Comparison of ENCODE assay signal across 9 mouse cellular contexts in the genomic region with DNA sequence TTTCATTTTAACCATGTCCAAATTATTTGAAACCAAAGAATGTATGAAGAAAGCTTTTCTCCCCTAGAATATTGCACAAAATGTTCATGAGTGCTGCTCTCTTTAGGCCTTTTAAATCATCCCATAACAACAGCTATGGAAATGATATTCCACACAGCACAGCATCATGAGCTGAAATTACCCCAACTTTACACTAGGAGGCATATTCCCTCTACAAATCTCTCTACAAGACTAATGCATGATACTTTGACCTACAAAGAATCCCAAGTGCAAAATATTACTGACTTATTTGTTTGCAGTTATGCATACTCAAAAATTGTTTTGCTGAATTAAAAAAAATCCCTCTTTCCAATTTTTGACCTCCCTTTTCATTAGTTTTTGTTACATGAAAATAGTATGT.
DNase-seq lines count a peak whose midpoint lies in the region; ATAC-seq lines count a peak whose summit lies in the region.
"Had no signal": no experiment of that assay in that cellular context is flagged by ENCODE, and none has a peak within 500 bp of the region (broad histone marks: within the 10 kb centered on the region; RNA-seq: fewer than 3 reads in every experiment).

No protein-coding gene starts in this region.

- DNase-seq in cerebellum, adult 11-12 months: no peak
- peak; percentile 5 for DNase-seq in kidney, adult 9 months
- no peak for DNase-seq in kidney, postnatal 4 days
- DNase-seq in 3T3-L1 (ENCODE audit: low read depth, low spot score): peak; percentile 65
- peak; percentile 13 to 64 for DNase-seq in cerebellum, postnatal 14 days
- no peak for DNase-seq in testis, postnatal 14 days (ENCODE audit: low spot score)
- DNase-seq in adrenal gland, postnatal 36 days: no peak
- DNase-seq: heart, postnatal 14 days had no signal

- ATAC-seq in cerebellum, adult (ENCODE audit: insufficient number of reproducible peaks, low FRiP score, low TSS enrichment): peak; percentile 81

Comparison
In these comparisons a context has a peak if more than half of its experiments do, and no peak if none do; other contexts are left out.
1. DNase-seq: peak in kidney, adult 9 months (single experiment), 3T3-L1 (single experiment) and cerebellum, postnatal 14 days (2 of 2); none in cerebellum, adult 11-12 months (single experiment), kidney, postnatal 4 days (0 of 2), testis, postnatal 14 days (single experiment) and adrenal gland, postnatal 36 days (0 of 2).